ENCODE assay signal across 27 mouse cellular contexts in the genomic region with DNA sequence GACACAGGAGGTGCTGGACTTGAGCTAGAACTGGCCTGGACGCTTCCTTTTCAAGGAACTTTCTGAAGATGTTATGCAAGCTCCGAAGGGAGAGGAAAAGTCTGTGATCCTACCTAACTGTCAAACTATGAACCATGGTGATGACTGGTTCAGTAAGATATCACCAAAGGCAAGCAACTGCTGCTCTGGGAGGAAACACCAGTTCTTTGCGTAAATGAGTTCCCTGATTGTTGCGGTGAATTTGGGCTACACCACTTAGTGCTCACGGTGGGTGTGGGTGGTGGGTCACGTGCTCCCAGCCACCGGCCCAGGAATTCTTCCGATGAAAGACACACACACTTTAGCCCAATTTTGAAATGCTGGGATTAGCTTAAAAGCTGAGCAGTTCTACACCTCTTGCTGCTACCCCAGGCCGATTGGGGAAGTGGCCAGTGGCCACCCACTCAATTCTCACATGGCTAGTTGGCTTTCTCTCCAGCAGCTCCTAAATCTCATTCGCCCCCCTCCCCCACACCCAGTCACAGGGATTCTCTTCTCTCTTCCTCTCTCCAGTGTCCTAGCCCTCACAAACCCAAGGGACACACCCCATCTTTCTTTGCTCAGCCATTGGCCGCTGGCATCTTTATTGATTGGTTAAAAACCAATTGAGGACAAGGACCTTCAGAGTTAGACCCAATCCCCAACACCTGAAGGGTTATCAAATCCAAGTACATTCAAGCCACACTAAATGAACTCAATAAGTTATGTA. TPM values are rescaled to one million over a fixed set of nuclear protein-coding genes. Genes with fewer than 3 reads are reported as not detected.
DNase-seq lines count a peak whose midpoint lies in the region; ATAC-seq and TF ChIP-seq lines count a peak whose summit lies in the region.
"Had no signal": no experiment of that assay in that cellular context is flagged by ENCODE, and none has a peak within 500 bp of the region (broad histone marks: within the 10 kb centered on the region; RNA-seq: fewer than 3 reads in every experiment).

No protein-coding gene starts in this region.

- WGBS in liver, adult 2 months: 90% methylated on average over 11 of the region's 11 CpGs
- WGBS in liver, embryonic 12.5 days (ENCODE audit: insufficient replicate concordance): 52% methylated on average over 11 of the region's 11 CpGs

- ATAC-seq in liver, embryonic 12.5 days: no peak
- ATAC-seq in megakaryocyte, adult 5-6 weeks (ENCODE audit: poor library complexity, severe bottlenecking): peak; percentile 44
- ATAC-seq: CD4-positive, CD25-positive, alpha-beta regulatory T cell, adult 4 months; forebrain, embryonic 14.5 days; hindbrain, postnatal 0 days; intestine, embryonic 16.5 days had no signal

- peak; percentile 26 for DNase-seq in liver, adult 2 months (ENCODE audit: extremely low read depth, low read depth, low spot score)
- peak; percentile 83 for DNase-seq in WW6 (ENCODE audit: low read depth, low spot score)
- DNase-seq in kidney, adult 18-20 months: no peak
- no peak for DNase-seq in gastrocnemius, adult 18-20 months (ENCODE audit: low spot score)
- no peak for DNase-seq in Muller cell, postnatal 12 days (ENCODE audit: inconsistent ontology term)
- DNase-seq: adrenal gland, adult 8-10 months; cerebellum, adult 18-20 months; cerebellum, postnatal 14 days; gastrocnemius, postnatal 10 days; heart, adult 11 months; kidney, postnatal 36 days; right cerebral cortex, adult 18-20 months; thymus, postnatal 36 days had no signal

- no peaks in the 10 kb centered on the region for H3K27me3 ChIP-seq in liver, adult 2 months (ENCODE audit: control insufficient read depth, insufficient read depth, low read length)
- no peaks in the 10 kb centered on the region for H3K27me3 ChIP-seq in liver, embryonic 12.5 days (replicated peaks)
- H3K27me3 ChIP-seq in E14TG2a.4 (ENCODE audit: insufficient read depth, low read length): no peaks in the 10 kb centered on the region
- H3K27me3 ChIP-seq: embryonic facial prominence, embryonic 15.5 days; limb, embryonic 13.5 days; neural tube, embryonic 15.5 days; stomach, embryonic 15.5 days had no signal

- H3K4me3 ChIP-seq in liver, adult 2 months (ENCODE audit: insufficient read depth, low read depth, low read length): no peak overlapping the region
- no peak overlapping the region for H3K4me3 ChIP-seq in liver, embryonic 12.5 days
- peak overlapping the region; percentile 54 for H3K4me3 ChIP-seq in E14TG2a.4 (replicated peaks; ENCODE audit: low read length)
- H3K4me3 ChIP-seq: embryonic facial prominence, embryonic 15.5 days; limb, embryonic 13.5 days; neural tube, embryonic 15.5 days; stomach, embryonic 15.5 days had no signal

- no peak overlapping the region for H3K27ac ChIP-seq in liver, adult 2 months (replicated peaks; ENCODE audit: insufficient read depth, low read depth, low read length)
- H3K27ac ChIP-seq in liver, embryonic 12.5 days: no peak overlapping the region
- H3K27ac ChIP-seq: embryonic facial prominence, embryonic 15.5 days; hindbrain, postnatal 0 days; limb, embryonic 13.5 days; liver, embryonic 14.5 days; neural tube, embryonic 15.5 days; stomach, embryonic 15.5 days had no signal

- no peaks in the 10 kb centered on the region for H3K79me2 ChIP-seq in liver, adult 2 months (ENCODE audit: control insufficient read depth, insufficient read depth, low read length)

- TF ChIP-seq POLR2A in liver, adult 2 months (IDR thresholded peaks at IDR 0.05; ENCODE audit: extremely low read depth, insufficient read depth, low read length): no peak

- no peak overlapping the region for H3K9ac ChIP-seq in liver, adult 2 months (ENCODE audit: low read depth, low read length)
- H3K9ac ChIP-seq in liver, embryonic 12.5 days: no peak overlapping the region
- H3K9ac ChIP-seq: embryonic facial prominence, embryonic 15.5 days; limb, embryonic 13.5 days; liver, embryonic 14.5 days; neural tube, embryonic 15.5 days; stomach, embryonic 15.5 days had no signal

- TF ChIP-seq CTCF in liver, adult 2 months (IDR thresholded peaks at IDR 0.05; ENCODE audit: low read depth, low read length): no peak
- TF ChIP-seq CTCF in E14TG2a.4 (conservative IDR thresholded peaks at IDR 0.05; ENCODE audit: low read length): no peak

- H3K9me3 ChIP-seq in liver, embryonic 12.5 days (replicated peaks): no peaks in the 10 kb centered on the region
- peaks cover 19% of the 10 kb centered on the region for H3K9me3 ChIP-seq in E14TG2a.4 (ENCODE audit: low read length)
- H3K9me3 ChIP-seq: embryonic facial prominence, embryonic 15.5 days; limb, embryonic 13.5 days; neural tube, embryonic 15.5 days; stomach, embryonic 15.5 days had no signal

- no peak overlapping the region for H3K4me2 ChIP-seq in liver, embryonic 12.5 days
- H3K4me2 ChIP-seq: embryonic facial prominence, embryonic 15.5 days; heart, embryonic 11.5 days; limb, embryonic 13.5 days; midbrain, embryonic 11.5 days; neural tube, embryonic 15.5 days; stomach, embryonic 15.5 days had no signal

- peaks cover 10% of the 10 kb centered on the region for H3K4me1 ChIP-seq in liver, adult 2 months (ENCODE audit: control insufficient read depth, insufficient read depth, low read length)
- peaks cover 7% of the 10 kb centered on the region; the same call in 1 of the 2 replicates for H3K4me1 ChIP-seq in liver, embryonic 12.5 days
- H3K4me1 ChIP-seq in E14TG2a.4 (replicated peaks; ENCODE audit: low read depth, low read length): peaks cover 39% of the 10 kb centered on the region

- H3K36me3 ChIP-seq in liver, adult 2 months (ENCODE audit: control insufficient read depth, insufficient read depth, low read length): no peaks in the 10 kb centered on the region
- no peaks in the 10 kb centered on the region for H3K36me3 ChIP-seq in liver, embryonic 12.5 days
- H3K36me3 ChIP-seq in E14TG2a.4 (ENCODE audit: insufficient read depth, low read length): no peaks in the 10 kb centered on the region
- H3K36me3 ChIP-seq: embryonic facial prominence, embryonic 15.5 days; limb, embryonic 13.5 days; neural tube, embryonic 15.5 days; stomach, embryonic 15.5 days had no signal

RNA-seq across cellular contexts. Expression of gene Pnrc1, which starts 24.8 kb away (rescaled TPM):
- 29.6 and 35.0 TPM in 2 replicates for total RNA-seq in liver, adult 2 months (2014; rRNA removed)
- polyA plus RNA-seq in liver, adult 2 months (2012; rRNA removed): 48.5 and 77.3 TPM in 2 replicates
- 42.6 and 49.5 TPM in 2 replicates for polyA plus RNA-seq in liver, embryonic 12.5 days (2016; fragmentation: Nextera tagmentation; extraction: Ambion mirVana)
- total RNA-seq in megakaryocyte, adult 5-6 weeks (2015): 152 and 164 TPM in 2 replicates
- total RNA-seq in megakaryocyte, adult 5-6 weeks (2017): 116 and 130 TPM in 2 replicates
- 100 to 1,000 TPM; 317 to 358 TPM for total RNA-seq in gastrocnemius, adult 18-20 months (2021)

RNA-seq across cellular contexts. Expression of gene Rngtt, which starts 45.0 kb away (rescaled TPM):
- 5.8 and 6.8 TPM in 2 replicates for total RNA-seq in liver, adult 2 months (2014; rRNA removed)
- 1.3 TPM in 2 replicates for polyA plus RNA-seq in liver, adult 2 months (2012; rRNA removed)
- 22.7 and 23.6 TPM in 2 replicates for polyA plus RNA-seq in liver, embryonic 12.5 days (2016; fragmentation: Nextera tagmentation; extraction: Ambion mirVana)
- 20.2 and 26.4 TPM in 2 replicates for total RNA-seq in megakaryocyte, adult 5-6 weeks (2015)
- 29.9 and 37.1 TPM in 2 replicates for total RNA-seq in megakaryocyte, adult 5-6 weeks (2017)
- 1 to 10 TPM; 7.0 to 7.7 TPM for total RNA-seq in gastrocnemius, adult 18-20 months (2021)

RNA-seq across cellular contexts. Expression of gene Srsf12, which starts 56.4 kb away (rescaled TPM):
- not detected in 2 replicates for total RNA-seq in liver, adult 2 months (2014; rRNA removed)
- polyA plus RNA-seq in liver, adult 2 months (2012; rRNA removed): 0.11 TPM in 1 of 2 replicates, not detected in the other
- 0.37 and 0.72 TPM in 2 replicates for polyA plus RNA-seq in liver, embryonic 12.5 days (2016; fragmentation: Nextera tagmentation; extraction: Ambion mirVana)
- total RNA-seq in megakaryocyte, adult 5-6 weeks (2015): 0.18 TPM in 1 of 2 replicates, not detected in the other
- not detected in 2 replicates for total RNA-seq in megakaryocyte, adult 5-6 weeks (2017)
- total RNA-seq in gastrocnemius, adult 18-20 months (2021): not detected

Comparison
In these comparisons a context has a peak if more than half of its experiments do, and no peak if none do; other contexts are left out.
1. DNase-seq: peak in liver, adult 2 months (single experiment) and WW6 (single experiment); none in kidney, adult 18-20 months (single experiment), gastrocnemius, adult 18-20 months (single experiment) and Muller cell, postnatal 12 days (single experiment).